Mouse (Mus musculus) lung, postnatal 0 days (tissue): ENCODE data around the gene Tprkb.

Source experiments
- CTCF ChIP-seq: IDR thresholded peaks from 2 replicates; pipeline ENCODE4 v1.5.1; 2016; ENCODE audit warnings: antibody characterized with exemption, mild to moderate bottlenecking
- EP300 ChIP-seq: IDR thresholded peaks from 2 replicates; pipeline ENCODE4 v1.6.1; 2016; ENCODE audit warnings: antibody characterized with exemption, mild to moderate bottlenecking, control low read depth

DNA sequence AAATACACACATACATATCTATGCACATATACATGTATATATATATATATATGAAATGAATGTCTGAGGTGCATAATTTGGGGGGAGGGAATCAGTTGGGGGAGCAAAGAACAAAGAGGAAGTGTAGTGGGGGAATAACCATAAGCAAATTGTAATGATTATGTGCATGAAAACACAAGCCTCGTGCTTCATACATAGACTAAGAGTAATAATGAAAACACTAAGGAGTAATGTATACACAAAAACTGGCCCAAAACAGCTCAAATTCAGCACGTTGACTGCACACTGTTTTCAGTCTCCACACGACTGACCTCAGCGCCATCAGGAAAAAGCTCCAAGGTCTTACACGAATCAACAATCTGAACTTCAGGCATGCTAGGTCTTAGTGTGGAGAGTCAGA, 64.6 kb downstream of the Tprkb start:
- TF ChIP-seq CTCF (no peak), EP300 (no peak)
